Mouse (Mus musculus): ENCODE results near the gene Got2. TPM values are rescaled to one million over a fixed set of nuclear protein-coding genes. Genes with fewer than 3 reads are reported as not detected.

Got2 gene
- total and polyA plus RNA-seq, 3 experiments: 111 to 140 (median 131) TPM

DNA sequence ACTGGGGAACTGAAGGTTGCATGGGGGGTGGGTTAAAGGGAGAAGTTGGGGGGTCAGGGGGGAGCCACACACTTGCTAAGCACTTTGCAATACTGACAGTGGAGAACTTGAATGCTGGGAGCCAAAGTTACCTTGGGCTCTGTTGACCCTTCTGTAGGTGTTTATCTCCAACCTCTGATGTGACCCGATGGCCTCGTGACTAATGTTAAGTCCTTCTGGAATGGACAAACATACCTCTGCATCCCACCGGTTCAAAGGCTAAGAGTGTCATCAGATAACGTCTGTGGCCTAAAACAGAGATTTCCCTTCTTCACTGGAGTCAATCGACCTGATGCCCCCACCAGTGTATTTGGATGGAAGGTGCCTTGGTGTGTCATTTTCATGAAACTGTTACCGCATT, 67.1 kb downstream of the Got2 start:
- DNase-seq: no peak

DNA sequence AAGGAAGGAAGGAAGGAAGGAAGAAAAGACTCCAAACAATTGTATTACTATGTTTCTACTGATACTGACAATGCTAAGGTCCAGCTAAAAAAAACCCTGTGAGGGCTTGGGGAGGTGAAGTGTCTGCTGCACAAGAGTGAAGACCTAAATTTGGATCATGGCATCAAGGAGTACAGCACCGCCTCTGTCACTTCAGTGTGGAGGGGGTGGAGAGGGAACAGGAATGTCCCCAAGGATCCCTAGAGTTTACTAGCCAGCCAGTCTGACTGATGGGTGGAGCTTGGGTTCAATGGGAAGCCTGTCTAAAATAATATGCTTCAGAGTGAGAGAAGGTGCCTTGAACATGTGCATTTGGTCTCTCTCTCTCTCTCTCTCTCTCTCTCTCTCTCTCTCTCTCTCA, 70.1 kb downstream of the Got2 start:
- no peak for DNase-seq

GRCm38 (mm10) chr8:95817597-95817996, 70.8 kb downstream of the Got2 start:
- DNase-seq: no peak

DNA sequence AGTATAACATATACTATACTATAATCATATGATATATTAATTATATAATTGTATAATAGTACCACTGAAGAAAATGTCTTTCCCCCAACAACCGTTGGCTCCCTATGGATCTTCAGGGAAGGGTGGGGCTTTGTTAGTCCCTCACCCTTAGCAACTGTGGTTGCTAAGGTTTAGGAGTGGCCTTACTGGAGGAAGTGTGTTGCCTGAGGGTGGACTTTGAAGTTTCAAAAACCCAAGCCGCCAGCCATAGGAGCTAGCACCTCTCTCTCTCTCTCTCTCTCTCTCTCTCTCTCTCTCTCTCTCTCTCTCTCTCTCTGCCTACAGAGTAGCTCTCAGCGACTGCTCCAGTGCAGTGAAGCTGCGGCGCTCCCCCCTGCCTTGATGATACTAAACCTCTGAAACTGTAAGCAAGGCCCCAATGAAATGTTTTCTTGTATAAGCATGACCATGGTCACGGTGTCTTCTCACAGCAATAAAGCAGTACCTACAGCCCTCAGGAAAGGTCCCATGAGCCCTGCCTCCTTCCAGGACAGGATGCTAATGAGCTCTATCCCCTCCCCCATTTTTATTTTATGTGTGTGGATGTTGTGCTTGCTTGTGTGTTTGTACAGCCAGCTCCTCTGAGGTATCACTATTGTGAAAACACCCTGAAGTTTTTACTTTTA, 72.2 kb downstream of the Got2 start:
- DNase-seq: no peak

Other genes with a start within 250 kb of the Got2 start
- 10 to 100 TPM; 18.5 to 30.1 TPM for gene Ndrg4, start 211.6 kb downstream of the Got2 start, total RNA-seq (2021)
- 81.1 and 101 TPM in 2 replicates for gene Ndrg4, start 211.6 kb downstream of the Got2 start, polyA plus RNA-seq (2012; rRNA removed)
- gene Setd6, start 172.7 kb downstream of the Got2 start, total RNA-seq (2021): 10 to 100 TPM; 28.9 to 39.7 TPM
- gene Setd6, start 172.7 kb downstream of the Got2 start, polyA plus RNA-seq (2012; rRNA removed): 15.3 and 16.3 TPM in 2 replicates
- gene Cnot1, start 81.1 kb downstream of the Got2 start, total RNA-seq (2021): 100 to 1,000 TPM; 113 to 193 TPM
- gene Cnot1, start 81.1 kb downstream of the Got2 start, polyA plus RNA-seq (2012; rRNA removed): 27.6 and 52.4 TPM in 2 replicates
- gene Sap18b, start 63.2 kb downstream of the Got2 start, total RNA-seq (2021): 100 to 1,000 TPM; 178 to 183 TPM
- gene Sap18b, start 63.2 kb downstream of the Got2 start, polyA plus RNA-seq (2012; rRNA removed): 25.5 and 27.5 TPM in 2 replicates
- gene Slc38a7, start 35.0 kb downstream of the Got2 start, total RNA-seq (2021): 10 to 100 TPM; 16.8 to 20.8 TPM
- gene Slc38a7, start 35.0 kb downstream of the Got2 start, polyA plus RNA-seq (2012; rRNA removed): 26.7 and 34.1 TPM in 2 replicates

All from adrenal gland, adult 2 months (tissue).